Mouse (Mus musculus) bone marrow, adult 2 months (tissue): ENCODE measurements around the gene Dnah9.

Source experiments
- CTCF ChIP-seq: fragments of 200-500 bp; IDR thresholded peaks from 2 replicates; pipeline ENCODE4 v1.5.1; 2011; ENCODE audit warnings: low read length, control low read depth; ENCODE audit not compliant: control insufficient read depth, insufficient read depth
- POLR2A ChIP-seq: fragments of 200-500 bp; IDR thresholded peaks from 2 replicates; pipeline ENCODE4 v1.6.1; 2011; ENCODE audit warnings: low read depth, mild to moderate bottlenecking, control low read depth, low read length, borderline replicate concordance; ENCODE audit not compliant: control insufficient read depth

DNA sequence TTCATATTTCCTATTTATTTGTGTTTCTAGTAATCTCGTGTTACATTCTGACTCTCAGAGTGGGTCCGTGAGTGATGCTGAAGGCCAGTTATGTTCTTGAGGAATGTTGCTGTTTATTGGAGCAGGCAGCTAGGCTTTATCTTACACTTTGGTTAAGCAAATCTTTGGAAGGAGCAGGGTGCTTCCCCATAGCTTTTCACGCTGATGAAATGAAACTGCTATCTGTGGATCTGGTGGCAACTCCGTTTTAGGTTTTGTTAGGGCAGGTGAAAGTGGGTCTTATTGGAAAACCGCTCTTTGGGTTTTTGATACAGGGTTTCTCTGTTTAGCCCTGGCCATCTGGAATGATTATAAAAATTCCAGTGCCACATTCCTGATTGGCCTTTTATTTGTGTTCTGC lies 356.3 kb downstream of the Dnah9 start:
- TF ChIP-seq POLR2A (no peak), CTCF (no peak)
